Mouse (Mus musculus) lung, adult 2 months (tissue): ENCODE measurements around the gene Map2k7.

Source experiments
- CTCF ChIP-seq: fragments of 200-500 bp; IDR thresholded peaks from 2 replicates; pipeline ENCODE4 v1.5.1; 2011; ENCODE audit warnings: mild to moderate bottlenecking, low read length, control low read depth; ENCODE audit not compliant: insufficient read depth
- POLR2A ChIP-seq: fragments of 200-500 bp; IDR thresholded peaks from 2 replicates; pipeline ENCODE4 v1.6.1; 2011; ENCODE audit warnings: low read depth, mild to moderate bottlenecking, control low read depth, low read length, borderline replicate concordance; ENCODE audit errors: extremely low read depth

- TF ChIP-seq CTCF, result no peak
- no peak for TF ChIP-seq POLR2A
Measured at GRCm38 (mm10) chr8:4193588-4193894, 45.0 kb upstream of the Map2k7 start.
